Mouse (Mus musculus) urinary bladder, postnatal 4 days (tissue): Measurements from ENCODE around the gene Bst1.

Source experiments
- DNase-seq, 2 experiments: peaks; one replicate each; pipeline ENCODE4 v3.0.0; 2021 to 2022; ENCODE audit warnings: low spot score in 2 of 2

Bst1 gene

DNA sequence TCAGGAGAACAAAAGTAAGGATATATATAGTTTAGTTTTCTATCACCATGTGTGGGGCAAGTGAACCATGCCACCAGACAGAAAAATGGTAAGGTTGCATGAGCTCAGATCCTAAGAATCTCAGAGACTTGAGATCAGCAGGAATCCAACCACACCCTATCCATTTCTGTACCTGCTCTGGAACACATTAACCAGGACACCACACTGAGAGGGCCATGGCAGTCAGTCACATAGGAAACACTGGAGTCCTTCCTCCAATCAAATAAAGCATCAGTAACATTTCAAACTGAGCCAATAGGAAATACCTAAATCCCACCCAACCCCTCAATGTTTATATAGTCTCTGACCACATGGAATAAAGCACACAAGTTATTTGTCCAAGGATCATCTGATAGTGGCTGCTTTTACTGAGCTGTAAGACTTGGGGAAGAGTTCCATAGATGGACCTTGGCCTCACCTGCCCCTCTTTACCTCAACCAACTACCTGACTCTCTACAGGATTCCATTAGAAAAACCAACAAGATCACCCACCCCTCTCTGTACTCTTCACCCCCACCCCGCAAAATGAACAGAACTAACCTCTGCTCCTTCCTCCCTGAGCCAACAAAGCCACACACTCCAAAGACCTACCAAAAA is 8.1 kb upstream of the Bst1 start:
- no peak for DNase-seq

DNA sequence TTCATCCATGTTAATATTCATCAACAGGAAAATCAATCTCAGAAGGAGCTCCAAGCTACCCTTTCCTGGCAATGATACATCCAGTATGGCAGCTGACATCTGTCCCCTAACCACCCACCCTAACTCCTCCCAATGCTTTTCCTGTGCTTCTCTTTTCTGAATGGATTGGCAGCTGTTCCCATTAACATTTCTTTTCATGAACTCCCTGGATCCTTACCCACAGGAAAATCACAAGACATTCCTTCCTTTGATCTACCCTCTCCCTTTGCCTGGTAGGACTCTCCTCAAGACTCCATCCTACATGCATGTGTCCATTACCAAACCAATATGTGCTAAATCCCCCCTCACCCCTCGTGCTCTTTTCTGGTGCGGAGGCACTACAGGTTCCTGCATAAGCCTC is 4.1 kb upstream of the Bst1 start:
- no peak for DNase-seq

DNA sequence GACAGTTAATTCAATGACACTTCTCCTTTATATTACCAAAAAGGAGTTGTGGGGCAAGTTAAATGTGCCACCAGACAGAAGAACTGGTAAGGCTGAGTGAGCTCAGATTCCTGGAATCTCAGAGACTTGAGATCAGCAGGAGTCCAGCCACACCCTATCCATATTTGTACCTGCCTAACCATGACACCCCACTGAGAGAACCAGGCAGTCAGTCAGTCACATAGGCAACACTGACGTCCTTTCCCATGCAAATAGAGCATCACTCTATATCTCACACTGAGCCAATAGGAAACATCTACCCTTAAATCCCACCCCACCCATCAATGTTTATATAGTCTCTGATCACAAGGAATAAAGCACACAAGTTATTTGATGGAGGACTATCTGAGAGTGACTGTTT is 2.9 kb upstream of the Bst1 start:
- no peak for DNase-seq

DNA sequence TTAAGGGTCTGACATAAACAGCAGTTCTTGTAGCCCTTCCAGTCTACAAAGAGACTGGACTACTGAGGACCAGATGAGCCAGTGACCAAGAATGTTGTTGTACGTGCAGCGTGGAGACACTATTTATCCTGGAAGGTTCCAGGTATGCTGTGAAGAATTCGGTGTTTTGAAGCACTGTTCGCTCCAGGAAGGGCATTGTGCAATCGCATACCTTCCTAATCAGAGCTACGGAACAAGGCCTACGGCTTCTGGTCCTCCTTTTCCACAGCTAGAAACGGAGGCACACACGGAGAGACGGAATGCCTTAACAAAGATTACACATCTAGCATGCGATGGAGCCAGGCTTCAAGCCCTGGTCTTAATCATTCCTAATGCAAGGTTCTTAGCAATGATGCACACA is 2.1 kb downstream of the Bst1 start:
- no peak for DNase-seq

DNA sequence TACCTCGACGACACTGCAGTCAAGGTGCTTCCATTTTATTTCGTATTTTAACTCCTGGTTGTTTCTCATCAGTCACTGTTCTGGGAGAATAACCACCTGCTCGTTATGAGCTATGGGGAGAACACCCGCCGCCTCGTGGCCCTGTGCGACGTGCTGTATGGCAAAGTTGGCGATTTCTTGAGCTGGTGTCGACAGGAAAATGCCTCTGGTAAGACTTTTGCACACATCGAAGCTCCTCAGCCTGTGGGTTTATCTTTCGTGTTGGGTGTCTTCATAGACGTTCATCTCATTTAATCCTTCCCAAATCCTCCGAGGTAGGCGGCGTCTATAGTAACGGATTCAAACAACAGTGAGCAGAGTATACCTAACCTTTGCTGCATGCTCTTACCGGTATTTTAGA is 2.9 kb downstream of the Bst1 start, which contains the start of gene Fbxl5:
Gene Fbxl5 (minus strand): TSS at position 101 of the 400 bp plus-strand sequence.
- DNase-seq: no peak

DNA sequence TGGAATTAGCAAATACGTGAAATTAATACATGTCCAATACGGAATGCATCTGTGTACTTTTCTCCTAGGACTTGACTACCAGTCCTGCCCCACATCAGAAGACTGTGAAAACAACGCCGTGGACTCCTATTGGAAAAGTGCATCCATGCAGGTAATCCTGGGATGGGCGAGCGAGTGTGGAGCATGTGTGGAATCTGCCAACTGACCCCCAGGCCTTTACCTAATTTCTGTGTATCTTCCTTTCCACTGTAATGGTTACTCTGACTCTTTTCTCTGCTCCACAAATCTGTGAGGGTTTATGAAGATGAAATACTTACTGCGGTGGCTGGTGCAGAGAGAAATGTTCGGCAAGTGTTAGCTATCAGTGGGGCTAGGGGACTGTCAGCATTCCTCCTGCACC is 3.5 kb downstream of the Bst1 start:
- no peak for DNase-seq

DNA sequence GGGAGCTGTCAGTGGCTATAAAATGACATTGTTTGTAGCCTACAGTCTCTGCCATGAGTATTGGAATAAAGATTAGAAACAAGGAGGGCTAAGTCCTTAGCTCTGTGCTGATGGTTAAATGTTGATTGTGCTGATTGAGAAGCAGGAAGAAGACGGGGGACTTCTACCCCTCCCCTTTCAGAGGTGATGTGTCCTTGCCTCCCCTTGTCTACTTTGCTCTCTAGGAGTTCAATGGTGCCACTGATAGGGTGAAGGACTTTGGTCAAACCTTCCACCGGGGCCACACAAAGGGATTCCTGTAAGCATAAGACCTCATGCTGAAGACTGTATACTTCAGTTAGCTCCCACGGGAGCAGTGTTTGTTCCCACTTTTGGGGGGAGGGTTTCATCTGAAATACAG is 4.1 kb downstream of the Bst1 start:
- no peak for DNase-seq

DNA sequence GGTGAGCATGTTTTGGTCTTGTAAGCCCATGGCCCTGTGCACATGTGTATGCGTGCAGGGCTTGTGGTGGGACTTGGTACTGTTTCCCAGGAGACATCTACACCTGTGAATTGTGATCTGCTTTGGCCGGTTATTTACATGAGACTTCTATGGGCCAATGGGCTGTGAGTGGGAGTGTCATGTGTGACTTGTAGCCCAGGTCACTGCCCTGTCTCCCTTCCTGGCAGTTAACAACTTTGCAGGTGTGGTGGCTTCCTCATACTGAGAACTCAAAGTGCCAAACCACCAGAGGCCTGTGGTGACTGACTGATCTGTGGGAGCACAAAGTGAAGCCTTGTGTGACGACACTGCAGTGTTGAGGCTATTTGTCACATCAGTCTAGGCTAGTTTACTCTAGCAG is 5.9 kb downstream of the Bst1 start:
- no peak for DNase-seq

DNA sequence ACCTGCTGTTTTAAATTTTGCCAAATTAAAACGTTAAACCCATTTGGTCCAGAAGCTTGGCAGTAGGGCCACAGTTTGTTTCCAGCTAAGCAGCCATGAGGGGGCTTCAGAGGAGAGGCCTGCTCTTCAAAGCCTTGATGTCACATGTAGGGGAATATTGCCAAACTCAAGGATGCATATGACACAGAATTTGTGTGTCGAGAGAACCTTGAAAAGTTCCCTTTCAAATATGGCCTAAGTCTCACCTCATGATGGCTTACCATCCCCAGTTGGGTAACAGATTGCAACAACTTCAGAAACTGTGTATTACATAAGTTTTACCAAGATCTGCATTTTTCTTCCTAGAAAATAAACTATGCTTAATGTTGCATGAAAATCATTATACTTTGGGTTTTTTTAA is 8.2 kb downstream of the Bst1 start:
- DNase-seq: no peak

DNA sequence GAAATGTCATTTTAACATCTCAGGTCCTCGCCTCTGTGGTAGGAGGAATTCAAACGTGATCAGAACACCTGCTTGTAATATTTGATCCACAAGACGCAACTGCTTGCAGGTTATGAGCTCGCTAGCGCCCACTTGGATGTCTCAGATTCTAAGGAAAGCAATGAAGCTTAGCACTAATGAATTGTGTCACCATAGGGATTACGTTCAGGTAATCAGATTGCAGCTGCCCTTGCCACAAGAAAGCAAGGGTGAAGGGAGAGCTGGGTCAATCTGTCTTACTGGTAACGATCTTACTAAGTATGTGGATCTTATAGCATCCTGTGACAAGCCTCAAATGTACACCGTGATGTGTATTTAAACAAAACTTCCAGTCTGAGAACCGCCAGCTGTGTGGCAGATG is 8.7 kb downstream of the Bst1 start:
- DNase-seq: no peak

DNA sequence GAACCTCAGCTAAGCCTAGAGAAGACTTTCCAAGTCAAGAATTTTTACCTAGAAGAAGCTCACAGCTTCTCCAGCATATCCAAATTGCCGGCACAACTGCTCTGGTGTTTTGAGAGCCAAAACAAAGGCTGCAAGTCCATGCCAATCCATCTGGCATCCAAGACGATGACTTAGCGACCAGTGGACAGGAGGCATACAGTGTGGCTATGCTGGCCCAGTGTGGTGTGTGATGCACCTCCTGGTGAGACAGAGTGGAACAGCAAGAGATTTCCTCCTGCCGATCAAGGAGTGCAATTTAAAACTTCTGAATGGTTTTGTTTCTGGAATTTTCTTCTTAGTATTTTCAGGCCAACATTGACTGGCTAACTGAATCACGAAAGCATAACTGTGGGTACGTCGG is 17.9 kb downstream of the Bst1 start:
- DNase-seq: no peak

DNA sequence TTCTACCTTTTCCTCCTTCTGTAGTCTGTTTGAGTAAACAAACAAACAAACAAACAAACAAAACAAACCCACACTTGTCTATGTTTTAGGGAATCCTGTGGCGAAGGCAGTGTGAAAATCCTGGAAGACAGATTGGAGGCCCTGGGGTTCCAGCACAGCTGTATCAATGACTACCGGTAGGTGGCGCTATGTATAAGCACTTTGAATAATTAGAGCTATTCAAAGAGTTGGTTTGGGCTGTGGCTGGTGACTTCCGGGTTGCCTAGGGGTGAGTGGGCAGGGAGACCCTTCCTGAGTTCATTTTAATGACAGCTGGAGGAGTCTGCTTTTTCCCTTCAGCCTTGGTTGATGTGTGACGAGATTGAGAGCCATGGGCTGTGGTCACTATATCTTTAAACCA is 18.7 kb downstream of the Bst1 start:
- no peak for DNase-seq

DNA sequence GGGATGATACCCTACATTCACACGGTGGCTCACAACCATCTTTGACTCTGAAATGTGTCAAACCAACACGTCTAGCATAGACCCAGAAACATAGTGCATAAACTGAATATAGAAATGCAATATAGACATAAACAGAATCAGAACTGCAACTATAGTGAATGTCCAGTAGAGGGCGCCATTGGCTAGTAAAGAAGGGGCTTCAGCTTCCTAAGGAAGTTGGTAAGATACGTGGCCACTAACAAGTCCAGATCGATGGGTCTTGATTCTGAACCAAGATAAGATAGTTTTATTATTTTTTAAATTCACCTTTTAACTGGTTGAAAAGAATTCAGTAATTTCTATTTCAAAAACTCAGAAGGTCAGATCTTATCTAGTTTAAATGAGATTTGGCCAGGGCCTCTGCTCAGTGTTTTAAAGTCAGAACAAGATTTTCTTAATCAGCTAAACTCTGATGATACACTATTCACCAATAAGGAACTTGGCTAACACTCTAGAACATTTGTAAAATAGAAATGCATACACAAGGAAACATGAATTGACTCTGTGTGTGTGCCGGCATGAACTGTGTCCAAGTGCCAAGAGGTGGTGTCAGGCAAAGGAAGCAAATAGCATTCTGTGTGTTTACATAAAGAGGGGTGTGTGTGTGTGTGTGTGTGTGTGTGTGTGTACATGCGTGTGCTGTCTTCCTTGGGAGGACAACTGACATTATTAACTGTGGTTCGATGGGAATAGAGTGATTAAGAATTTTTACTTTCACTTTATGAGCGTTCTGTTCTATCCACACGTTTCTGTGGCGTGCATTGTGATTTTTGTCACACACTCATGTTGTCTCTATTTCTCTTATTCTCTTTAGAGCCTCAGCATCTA is 22.7 kb downstream of the Bst1 start:
- no peak for DNase-seq

DNA sequence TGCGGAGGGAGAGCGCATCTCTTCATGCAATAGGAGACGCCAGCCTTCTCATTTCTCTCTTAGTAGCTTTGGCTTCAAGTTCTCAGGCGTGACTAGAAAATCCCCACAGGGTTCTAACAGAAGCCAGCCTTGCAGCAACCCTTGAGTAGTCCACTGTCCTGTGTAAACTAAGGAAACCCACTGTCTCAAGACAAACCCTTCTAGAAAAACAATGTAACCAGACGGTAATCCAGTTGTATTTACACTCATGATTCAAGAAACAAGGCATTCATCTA is 23.3 kb downstream of the Bst1 start:
- no peak for DNase-seq

DNA sequence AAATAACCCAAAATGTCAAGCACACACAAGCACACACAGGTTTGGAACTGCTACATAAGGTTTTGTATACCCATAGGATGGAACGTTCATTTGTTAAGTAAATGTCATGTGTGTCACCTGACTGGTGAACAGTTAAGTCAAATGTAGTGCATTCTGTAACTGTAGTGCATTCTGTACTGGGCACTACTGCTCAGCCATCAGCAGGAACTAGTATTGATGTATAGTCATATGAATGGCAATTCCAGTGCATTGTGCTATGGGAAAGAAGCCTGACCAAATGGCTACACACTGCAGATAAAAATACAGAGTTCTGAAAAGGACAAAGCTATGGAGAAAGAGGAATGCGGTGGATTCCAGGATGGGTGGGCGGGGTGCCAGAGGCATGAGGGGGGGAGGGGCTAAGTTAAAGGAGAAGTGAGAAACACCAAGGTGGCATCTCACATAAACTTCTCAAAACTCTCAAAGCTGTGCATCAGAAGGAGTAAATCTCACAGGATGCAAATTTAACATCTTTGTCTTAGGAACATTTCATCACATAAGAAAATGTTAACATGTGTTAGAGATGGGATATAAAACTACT is 24.0 kb downstream of the Bst1 start:
- DNase-seq: no peak

DNA sequence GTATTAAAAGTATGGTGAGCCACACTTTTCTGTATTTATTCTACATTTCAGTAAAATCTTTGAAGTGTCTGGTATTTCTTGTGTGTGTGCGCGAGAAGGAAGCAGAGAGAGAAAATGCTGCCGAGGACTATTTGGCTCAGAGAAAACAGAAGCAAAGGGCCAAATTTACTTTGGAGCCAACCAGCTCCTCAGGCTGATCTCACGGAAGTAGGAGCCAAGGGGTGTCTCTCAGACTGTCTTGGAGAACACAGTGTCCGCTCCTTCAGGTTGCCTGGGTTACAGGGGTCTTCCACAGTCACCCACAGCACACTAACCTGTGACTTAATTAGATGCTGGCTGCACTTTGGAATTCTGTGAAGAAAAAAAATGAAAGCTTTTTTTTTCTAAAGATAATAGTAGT is 26.4 kb downstream of the Bst1 start:
- DNase-seq: no peak

DNA sequence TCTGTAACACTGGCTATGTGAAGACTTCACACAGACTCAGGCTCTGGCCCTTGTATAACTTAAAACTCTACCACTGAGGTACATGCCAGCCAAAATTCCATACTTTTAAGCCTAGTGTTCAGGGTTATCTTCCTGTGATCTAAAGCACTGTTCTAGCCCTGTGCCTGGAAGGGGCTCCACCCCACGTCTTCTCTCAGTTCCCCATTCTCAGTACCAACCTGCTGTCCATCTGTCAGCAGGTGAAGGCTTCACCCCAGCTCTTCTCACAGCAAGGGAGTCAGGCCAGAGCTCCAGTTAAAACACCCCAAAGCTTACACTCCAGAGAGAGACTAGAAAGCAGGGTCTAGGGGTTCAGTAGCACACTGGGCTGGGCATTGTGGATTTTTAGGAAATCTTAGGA is 27.0 kb downstream of the Bst1 start:
- no peak for DNase-seq

DNA sequence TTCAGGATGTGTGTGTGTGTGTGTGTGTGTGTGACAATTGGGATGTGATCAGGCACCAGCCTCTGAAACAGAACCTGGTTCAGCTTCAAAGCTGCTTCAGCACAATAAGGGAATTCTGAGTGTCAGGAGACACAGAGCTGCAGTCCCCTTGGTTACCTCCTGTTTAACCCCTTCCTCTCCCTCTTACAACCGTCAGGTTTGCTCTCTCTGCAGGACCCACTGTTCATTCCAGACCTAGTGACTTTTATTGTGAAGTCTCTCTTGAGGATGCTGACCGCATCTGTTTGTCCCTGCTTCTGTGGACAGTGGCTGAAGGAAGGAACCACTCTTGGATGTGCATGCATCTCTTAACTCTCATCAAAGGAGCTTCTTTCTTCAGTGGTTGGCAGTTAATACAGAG is 27.5 kb downstream of the Bst1 start:
- DNase-seq: no peak

DNA sequence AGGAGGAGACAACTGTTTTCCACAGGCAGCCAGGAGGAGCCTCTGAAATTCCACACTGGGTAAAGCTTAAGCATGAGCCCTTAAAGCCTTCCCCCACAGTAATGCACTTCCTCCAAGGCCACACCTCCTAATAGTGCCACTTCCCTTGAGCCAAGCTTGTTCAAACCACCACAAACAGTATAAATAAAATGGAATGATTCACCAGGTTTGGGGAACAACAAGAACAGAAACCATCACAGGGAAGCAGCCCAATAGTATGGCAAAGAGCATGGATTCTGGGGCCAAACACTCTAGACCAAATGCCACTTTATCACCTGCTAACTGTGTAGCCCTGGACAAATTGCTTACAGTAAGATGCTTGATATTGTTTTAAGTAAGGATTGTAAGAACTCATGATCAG is 28.9 kb downstream of the Bst1 start:
- DNase-seq: no peak

DNA sequence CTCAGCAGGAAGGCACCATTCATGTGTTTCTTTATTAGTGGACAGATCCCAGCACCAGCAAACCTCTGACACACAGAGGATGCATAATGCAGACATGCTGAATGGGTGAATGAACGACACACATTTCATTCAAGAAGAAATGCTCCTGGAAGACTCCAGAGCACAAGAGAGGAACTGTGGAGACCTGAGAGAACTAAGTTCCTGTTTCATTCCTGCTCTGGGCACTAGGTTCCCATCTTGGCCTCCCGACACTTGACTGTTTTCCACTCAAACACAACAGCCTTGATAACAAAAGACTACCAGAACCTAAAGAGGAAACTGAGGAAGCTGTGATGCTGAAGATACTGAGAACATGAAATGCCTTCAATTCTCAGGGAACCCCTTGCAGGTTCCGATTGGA is 29.6 kb downstream of the Bst1 start:
- no peak for DNase-seq

DNA sequence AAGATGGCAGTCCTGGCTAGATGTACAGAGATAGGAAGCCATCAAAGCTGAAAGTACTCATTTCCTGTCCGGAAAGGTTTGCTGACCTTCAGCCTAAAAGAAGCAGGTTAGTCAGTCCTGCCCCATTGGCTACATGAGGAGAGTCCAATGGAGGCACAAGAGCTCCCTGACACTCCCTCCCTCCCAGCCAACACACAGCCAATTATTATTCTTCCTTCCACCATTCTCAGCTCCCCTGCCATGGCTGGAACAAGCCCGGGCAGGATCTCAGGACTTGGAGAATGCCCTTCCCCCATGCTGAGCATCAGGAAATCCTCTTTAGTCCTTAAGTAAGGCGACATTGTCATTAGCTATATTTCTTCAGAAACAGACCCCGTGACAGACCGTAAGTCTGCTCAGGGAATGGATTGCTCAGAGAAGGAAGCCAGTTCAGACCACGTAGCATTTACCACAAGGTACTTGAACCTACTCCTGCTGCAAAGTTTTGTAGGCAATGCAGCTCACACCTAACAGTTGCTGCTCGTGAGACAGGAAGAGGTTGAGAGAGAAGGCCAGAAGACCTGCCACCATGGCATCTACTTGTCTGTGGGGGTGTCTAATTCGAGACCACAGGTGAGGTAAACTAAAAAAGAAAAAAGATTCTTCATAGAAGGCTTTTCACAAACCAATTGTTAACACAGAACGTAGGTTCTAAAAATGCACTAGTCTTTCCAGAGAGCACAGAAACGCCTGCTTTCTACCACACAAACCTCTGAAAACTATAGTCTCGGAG is 34.6 kb downstream of the Bst1 start:
- no peak for DNase-seq

DNA sequence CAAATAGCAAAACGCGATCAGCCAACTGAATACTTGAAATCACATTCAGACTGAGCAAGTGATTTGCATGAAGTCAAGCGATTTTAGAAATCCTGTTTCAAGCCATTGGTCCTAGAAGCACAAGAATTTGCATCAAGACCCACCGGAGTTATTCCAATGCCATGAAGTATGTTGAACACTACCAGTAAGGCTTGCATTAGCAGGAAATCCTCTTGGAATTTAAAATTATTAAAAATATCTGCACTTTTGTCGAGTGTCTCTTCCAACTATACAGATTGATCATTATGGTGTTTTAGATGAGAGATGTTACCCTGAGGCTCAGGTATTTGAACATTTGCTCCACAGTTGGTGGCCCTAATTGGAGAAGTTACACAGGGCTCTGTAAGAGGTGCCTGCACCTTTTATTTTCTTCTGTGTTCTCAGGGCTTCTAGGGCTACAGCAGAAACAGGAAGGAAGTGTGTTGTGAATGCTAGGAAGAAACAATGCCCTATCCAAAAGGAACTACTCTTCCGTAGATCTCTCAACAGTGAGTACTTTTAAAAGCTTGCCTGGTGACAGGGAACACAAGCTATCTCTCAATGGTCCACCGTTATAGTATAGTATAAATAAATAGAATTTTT is 35.3 kb downstream of the Bst1 start:
- no peak for DNase-seq
